Mouse (Mus musculus) left cerebral cortex, adult 11 months (tissue): ENCODE data around the gene Acbd6.

Experiments
- DNase-seq: peaks from one replicate; pipeline ENCODE4 v3.0.0; 2022; ENCODE audit warnings: low spot score

Acbd6 gene

GRCm38 (mm10) chr1:155558012-155558842 lies at the start of gene Acbd6:
TSS of gene Acbd6 (plus strand) at chr1:155558120.
- peak; percentile 69 for DNase-seq

GRCm38 (mm10) chr1:155510263-155510662 lies 47.7 kb upstream of the Acbd6 start:
- no peak for DNase-seq

- no peak for DNase-seq
Observed at GRCm38 (mm10) chr1:155515866-155516265, 42.1 kb upstream of the Acbd6 start.

GRCm38 (mm10) chr1:155516594-155516993 lies 41.3 kb upstream of the Acbd6 start:
- DNase-seq: peak; percentile 48

GRCm38 (mm10) chr1:155517060-155517459 lies 40.9 kb upstream of the Acbd6 start:
- DNase-seq: no peak

- no peak for DNase-seq
Observed at GRCm38 (mm10) chr1:155520285-155520684, 37.6 kb upstream of the Acbd6 start.

- DNase-seq: no peak
Observed at GRCm38 (mm10) chr1:155522493-155522892, 35.4 kb upstream of the Acbd6 start.

- no peak for DNase-seq
Observed at GRCm38 (mm10) chr1:155526176-155526575, 31.7 kb upstream of the Acbd6 start.

- no peak for DNase-seq
Observed at GRCm38 (mm10) chr1:155527027-155527786, 30.7 kb upstream of the Acbd6 start.

- DNase-seq: no peak
Observed at GRCm38 (mm10) chr1:155527787-155528158, 30.1 kb upstream of the Acbd6 start.

- no peak for DNase-seq
Observed at GRCm38 (mm10) chr1:155528405-155529119, 29.4 kb upstream of the Acbd6 start.

GRCm38 (mm10) chr1:155529120-155529963 lies 28.6 kb upstream of the Acbd6 start:
- DNase-seq: no peak

- DNase-seq: no peak
Observed at GRCm38 (mm10) chr1:155530561-155531457, 27.1 kb upstream of the Acbd6 start.

GRCm38 (mm10) chr1:155532396-155532795 lies 25.5 kb upstream of the Acbd6 start:
- no peak for DNase-seq

- no peak for DNase-seq
Observed at GRCm38 (mm10) chr1:155532833-155533688, 24.9 kb upstream of the Acbd6 start.

GRCm38 (mm10) chr1:155533689-155533965 lies 24.3 kb upstream of the Acbd6 start:
- no peak for DNase-seq

- peak; percentile 36 for DNase-seq
Observed at GRCm38 (mm10) chr1:155537005-155537642, 20.8 kb upstream of the Acbd6 start.

- no peak for DNase-seq
Observed at GRCm38 (mm10) chr1:155538006-155538405, 19.9 kb upstream of the Acbd6 start.

GRCm38 (mm10) chr1:155557642-155558011 lies 293 bp upstream of the Acbd6 start:
- no peak for DNase-seq
